Mouse (Mus musculus) intestine, postnatal 0 days (tissue): Measurements from ENCODE around the gene Magi3. TPM values are rescaled to one million over a fixed set of nuclear protein-coding genes. Genes with fewer than 3 reads are reported as not detected.
A peak's percentile ranks its signal among the peaks of the same experiment; 100 is the strongest.

Experiments used
- ATAC-seq: fragments of 200-750 bp; cut with Nextera tagmentation; 2 replicates; pipeline ENCODE4 v1.8.0; 2017; ENCODE audit warnings: mild to moderate bottlenecking, moderate TSS enrichment, moderate library complexity
- H3K27ac ChIP-seq: fragments of 300-500 bp; sonication (generic); 2 replicates; pipeline ENCODE4 v1.5.1; 2014; ENCODE audit warnings: mild to moderate bottlenecking, low read depth, low read length, moderate library complexity
- H3K27me3 ChIP-seq: fragments of 300-500 bp; sonication (generic); replicated peaks from 2 replicates; pipeline ENCODE4 v1.6.1; 2014; ENCODE audit warnings: low read length, mixed read lengths; ENCODE audit not compliant: control insufficient read depth, insufficient read depth
- H3K36me3 ChIP-seq: fragments of 300-500 bp; sonication (generic); 2 replicates; pipeline ENCODE4 v1.6.1; 2014; ENCODE audit warnings: mild to moderate bottlenecking, moderate library complexity; ENCODE audit not compliant: control insufficient read depth, insufficient read depth
- H3K4me1 ChIP-seq: fragments of 300-500 bp; sonication (generic); replicated peaks from 2 replicates; pipeline ENCODE4 v1.6.1; 2014; ENCODE audit warnings: antibody characterized with exemption, low read length, mixed read lengths; ENCODE audit not compliant: control insufficient read depth, insufficient read depth
- H3K4me2 ChIP-seq: fragments of 300-500 bp; sonication (generic); replicated peaks from 2 replicates; pipeline ENCODE4 v1.6.1; 2014; ENCODE audit warnings: low read depth, mild to moderate bottlenecking, moderate library complexity
- H3K4me3 ChIP-seq: fragments of 300-500 bp; sonication (generic); 2 replicates; pipeline ENCODE4 v1.5.1; 2014; ENCODE audit warnings: low read depth, low read length
- H3K9ac ChIP-seq: fragments of 300-500 bp; sonication (generic); 2 replicates; pipeline ENCODE4 v1.6.1; 2014; ENCODE audit warnings: mild to moderate bottlenecking, low read depth, low read length
- H3K9me3 ChIP-seq: fragments of 300-500 bp; sonication (generic); 2 replicates; pipeline ENCODE4 v1.6.1; 2016; ENCODE audit warnings: mixed run types; ENCODE audit not compliant: control insufficient read depth
- CTCF ChIP-seq: sonication (generic); IDR thresholded peaks from 2 replicates; pipeline ENCODE4 v1.5.1; 2016; ENCODE audit warnings: low read depth, mild to moderate bottlenecking, control low read depth, antibody characterized with exemption, moderate library complexity
- WGBS: fragments of 180-500 bp; shearing (Covaris S2); extraction: QIAGEN DNeasy Blood & Tissue Kit; methylation state at CpG from one replicate; pipeline ENCODE4 v1.1.7; 2014; 5-methylcytosine and 5-hydroxymethylcytosine counted together
- polyA plus RNA-seq: library from polyadenylated mRNA; unstranded; fragments of >200 nt; fragmentation: Nextera tagmentation; extraction: Ambion mirVana; gene quantifications from 2 replicates; pipeline ENCODE4 v1.2.1, GENCODE M21; 2015

Magi3 gene
- polyA plus RNA-seq, 1 experiment from 2014 or later = 4.6 TPM

DNA sequence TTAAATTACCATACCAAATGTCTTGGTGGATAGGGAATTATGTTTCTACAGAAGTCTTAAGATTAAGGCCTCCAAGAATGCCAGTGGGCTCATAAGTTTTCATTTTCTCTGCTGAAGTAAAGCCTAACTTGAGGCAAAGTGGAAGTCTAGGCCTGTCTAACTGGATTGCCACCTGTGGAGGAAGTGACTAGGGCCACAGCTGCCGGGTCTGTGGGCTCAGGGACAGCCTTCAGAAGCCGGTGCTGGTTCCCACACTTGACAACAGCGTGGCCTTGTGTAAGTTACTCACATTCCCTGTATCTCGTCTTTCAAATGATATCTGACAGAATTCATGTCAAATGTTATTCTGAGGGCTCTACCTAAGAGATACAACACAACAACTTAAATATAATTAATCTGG is 27.7 kb upstream of the Magi3 start:
- H3K9me3 ChIP-seq = no peaks in the 10 kb centered on the region
- no peak for ATAC-seq
- no peak overlapping the region for H3K27ac ChIP-seq
- no peak overlapping the region for H3K4me2 ChIP-seq
- WGBS = 80% methylated on average over 4 of the region's 4 CpGs
- no peak overlapping the region for H3K4me3 ChIP-seq
- H3K9ac ChIP-seq = no peak overlapping the region
- H3K4me1 ChIP-seq = no peaks in the 10 kb centered on the region
- no peak for TF ChIP-seq CTCF
- H3K27me3 ChIP-seq = no peaks in the 10 kb centered on the region
- H3K36me3 ChIP-seq = no peaks in the 10 kb centered on the region

- ATAC-seq = no peak
- H3K4me3 ChIP-seq = no peak overlapping the region
- H3K36me3 ChIP-seq = no peaks in the 10 kb centered on the region
- WGBS = 42% methylated on average over 1 of the region's 1 CpGs
- H3K27ac ChIP-seq = no peak overlapping the region
- H3K4me1 ChIP-seq = no peaks in the 10 kb centered on the region
- H3K9me3 ChIP-seq = no peaks in the 10 kb centered on the region
- H3K9ac ChIP-seq = no peak overlapping the region
- no peak overlapping the region for H3K4me2 ChIP-seq
- TF ChIP-seq CTCF = no peak
- no peaks in the 10 kb centered on the region for H3K27me3 ChIP-seq
Observed at GRCm38 (mm10) chr3:104247057-104247456, 26.9 kb upstream of the Magi3 start.

DNA sequence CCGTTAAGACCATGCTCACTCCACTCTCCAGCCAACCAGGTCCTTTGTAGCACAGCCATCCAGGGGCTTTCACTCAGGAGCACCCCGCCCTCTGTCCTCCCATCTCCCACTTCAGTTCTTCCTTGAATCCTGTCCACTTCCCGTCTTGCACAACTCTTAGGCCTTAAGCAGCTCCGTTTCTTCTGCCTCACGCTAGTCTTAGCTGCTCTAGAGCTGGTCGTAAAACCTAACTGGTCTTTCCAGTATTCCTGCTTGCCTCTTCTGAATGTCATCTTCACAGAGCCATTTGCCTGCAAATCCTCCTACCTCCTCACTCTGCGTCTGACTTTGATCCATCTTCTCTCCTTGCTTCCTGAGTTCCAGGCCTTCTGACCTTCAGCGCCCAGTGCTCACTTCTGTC is 24.2 kb upstream of the Magi3 start:
- no peak overlapping the region for H3K27ac ChIP-seq

GRCm38 (mm10) chr3:104243972-104244371 is 23.8 kb upstream of the Magi3 start:
- H3K27ac ChIP-seq = no peak overlapping the region
- no peak for TF ChIP-seq CTCF
- H3K4me3 ChIP-seq = no peak overlapping the region
- no peaks in the 10 kb centered on the region for H3K9me3 ChIP-seq
- ATAC-seq = peak; percentile 38; the same call in 1 of the 2 replicates
- no peak overlapping the region for H3K9ac ChIP-seq
- H3K36me3 ChIP-seq = no peaks in the 10 kb centered on the region
- H3K4me1 ChIP-seq = no peaks in the 10 kb centered on the region
- no peak overlapping the region for H3K4me2 ChIP-seq
- H3K27me3 ChIP-seq = no peaks in the 10 kb centered on the region
- 37% methylated on average over 6 of the region's 6 CpGs for WGBS

More for the DNA sequence above, 24.2 kb upstream of the Magi3 start:
- ATAC-seq = peak; percentile 84
- Histone ChIP-seq H3K9me3 (no peaks in the 10 kb centered on the region), H3K36me3 (no peaks in the 10 kb centered on the region), H3K27me3 (no peaks in the 10 kb centered on the region), H3K4me2 (no peak overlapping the region), H3K4me1 (no peaks in the 10 kb centered on the region), H3K4me3 (no peak overlapping the region), H3K9ac (no peak overlapping the region)
- WGBS = 47% methylated on average over 8 of the region's 8 CpGs
- no peak for TF ChIP-seq CTCF

DNA sequence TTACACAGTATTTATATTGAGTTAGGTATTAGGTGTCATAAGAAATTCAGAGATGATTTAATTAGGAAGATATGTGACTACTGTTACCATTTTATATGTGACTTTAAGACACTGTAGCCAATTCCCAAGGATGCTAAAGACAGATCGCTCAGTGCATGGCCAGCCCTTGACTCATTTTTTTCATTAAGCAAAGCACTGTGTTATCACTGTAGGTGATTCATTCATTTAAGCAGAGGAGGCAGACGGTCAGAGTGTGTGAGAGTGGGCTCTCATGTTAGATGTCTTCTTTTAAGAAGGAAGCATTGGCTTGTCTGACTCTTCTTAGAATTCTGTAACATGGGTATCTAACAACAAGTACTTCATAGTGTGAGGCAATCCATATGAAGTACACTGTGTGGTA is 19.6 kb upstream of the Magi3 start:
- H3K9me3 ChIP-seq = no peaks in the 10 kb centered on the region
- no peak for ATAC-seq
- TF ChIP-seq CTCF = no peak
- no peak overlapping the region for H3K4me3 ChIP-seq
- no peak overlapping the region for H3K27ac ChIP-seq
- no peaks in the 10 kb centered on the region for H3K36me3 ChIP-seq
- H3K9ac ChIP-seq = no peak overlapping the region
- WGBS = 86% methylated on average over 2 of the region's 2 CpGs
- H3K4me1 ChIP-seq = no peaks in the 10 kb centered on the region
- no peaks in the 10 kb centered on the region for H3K27me3 ChIP-seq
- no peak overlapping the region for H3K4me2 ChIP-seq

GRCm38 (mm10) chr3:104239376-104239775 is 19.2 kb upstream of the Magi3 start:
- Histone ChIP-seq H3K27ac (no peak overlapping the region), H3K4me1 (no peaks in the 10 kb centered on the region), H3K36me3 (no peaks in the 10 kb centered on the region), H3K4me2 (no peak overlapping the region), H3K9ac (no peak overlapping the region), H3K9me3 (no peaks in the 10 kb centered on the region), H3K4me3 (no peak overlapping the region), H3K27me3 (no peaks in the 10 kb centered on the region)
- no peak for ATAC-seq
- 95% methylated on average over 2 of the region's 2 CpGs for WGBS
- TF ChIP-seq CTCF = no peak

DNA sequence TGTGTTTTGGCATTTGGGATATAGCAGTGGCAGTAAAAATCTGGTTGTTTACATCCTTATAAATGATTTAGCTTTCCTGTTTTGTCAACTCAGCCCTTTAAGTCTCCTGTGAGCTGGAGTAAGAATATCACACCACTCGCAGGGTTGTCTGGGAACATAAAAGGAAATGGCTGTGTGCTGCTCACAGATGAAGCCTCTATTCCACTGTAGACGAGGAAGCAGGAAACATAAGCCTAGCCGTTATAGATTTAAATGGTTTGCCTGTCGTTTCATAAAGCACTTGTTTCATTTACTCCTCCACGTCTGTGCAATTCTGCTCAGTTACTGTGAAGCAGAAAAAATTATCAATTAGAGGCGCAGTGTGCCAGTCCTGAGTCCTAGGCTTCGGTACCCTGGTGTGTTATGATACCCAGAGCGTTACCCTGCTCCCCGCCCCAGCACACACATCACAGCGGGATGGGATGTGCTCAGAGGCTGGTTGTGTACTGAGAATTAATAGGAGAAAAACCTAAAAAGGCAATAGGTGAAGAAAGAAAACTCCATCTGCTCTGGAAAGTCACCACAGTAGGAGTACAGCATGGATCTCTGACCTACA is 17.8 kb upstream of the Magi3 start:
- ATAC-seq = no peak
- Histone ChIP-seq H3K4me2 (no peak overlapping the region), H3K27ac (no peak overlapping the region), H3K4me1 (no peaks in the 10 kb centered on the region), H3K27me3 (no peaks in the 10 kb centered on the region), H3K9ac (no peak overlapping the region), H3K9me3 (no peaks in the 10 kb centered on the region), H3K36me3 (no peaks in the 10 kb centered on the region), H3K4me3 (no peak overlapping the region)
- 57% methylated on average over 10 of the region's 10 CpGs for WGBS
- no peak for TF ChIP-seq CTCF
